Mouse (Mus musculus): ENCODE measurements around the gene Gtf2ird2.

Gene Gtf2ird2

GRCm38 (mm10) chr5:134269751-134270150 lies 85.9 kb downstream of the Gtf2ird2 start:
- no peak for DNase-seq (ENCODE audit: low read depth)

GRCm38 (mm10) chr5:134270566-134270965 lies 86.7 kb downstream of the Gtf2ird2 start:
- no peak for DNase-seq (ENCODE audit: low read depth)

- DNase-seq (ENCODE audit: low read depth), result no peak
Measured at GRCm38 (mm10) chr5:134271421-134271820, 87.6 kb downstream of the Gtf2ird2 start.

GRCm38 (mm10) chr5:134272761-134273160 lies 88.9 kb downstream of the Gtf2ird2 start:
- no peak for DNase-seq (ENCODE audit: low read depth)

- no peak for DNase-seq (ENCODE audit: low read depth)
Measured at GRCm38 (mm10) chr5:134273761-134274160, 89.9 kb downstream of the Gtf2ird2 start.
